Mouse (Mus musculus) midbrain, embryonic 10.5 days (tissue): ENCODE measurements around the gene 4930522H14Rik. TPM values are rescaled to one million over a fixed set of nuclear protein-coding genes. Genes with fewer than 3 reads are reported as not detected.

ENCODE experiments used
- DNase-seq: peaks from one replicate; pipeline ENCODE4 v3.0.0-alpha.2; 2017; ENCODE audit warnings: low spot score
- H3K27ac ChIP-seq: fragments of 300-500 bp; sonication (generic); replicated peaks from 2 replicates; pipeline ENCODE4 v1.5.1; 2016; ENCODE audit warnings: mild to moderate bottlenecking
- H3K27me3 ChIP-seq: fragments of 300-500 bp; sonication (generic); 2 replicates; pipeline ENCODE4 v1.6.1; 2016; ENCODE audit warnings: low read depth, mild to moderate bottlenecking; ENCODE audit not compliant: poor library complexity, severe bottlenecking
- H3K36me3 ChIP-seq: fragments of 300-500 bp; sonication (generic); 2 replicates; pipeline ENCODE4 v1.6.1; 2016; ENCODE audit warnings: mild to moderate bottlenecking, moderate library complexity
- H3K4me1 ChIP-seq: fragments of 300-500 bp; sonication (generic); 2 replicates; pipeline ENCODE4 v1.6.1; 2016
- H3K4me3 ChIP-seq: fragments of 300-500 bp; sonication (generic); 2 replicates; pipeline ENCODE4 v1.5.1; 2016; ENCODE audit warnings: mild to moderate bottlenecking, moderate library complexity
- H3K9me3 ChIP-seq: fragments of 300-500 bp; sonication (generic); replicated peaks from 2 replicates; pipeline ENCODE4 v1.6.1; 2016; ENCODE audit warnings: mild to moderate bottlenecking
- WGBS: fragments of 180-500 bp; shearing (Covaris S2); methylation state at CpG from one replicate; pipeline ENCODE4 v1.1.7; 2016; 5-methylcytosine and 5-hydroxymethylcytosine counted together
- polyA plus RNA-seq: library from polyadenylated mRNA; unstranded; fragments of >200 nt; fragmentation: Nextera tagmentation; extraction: Ambion mirVana; gene quantifications from 2 replicates; pipeline ENCODE4 v1.2.1, GENCODE M21; 2016

Gene 4930522H14Rik
- polyA plus RNA-seq, 1 experiment from 2014 or later: not detected

DNA sequence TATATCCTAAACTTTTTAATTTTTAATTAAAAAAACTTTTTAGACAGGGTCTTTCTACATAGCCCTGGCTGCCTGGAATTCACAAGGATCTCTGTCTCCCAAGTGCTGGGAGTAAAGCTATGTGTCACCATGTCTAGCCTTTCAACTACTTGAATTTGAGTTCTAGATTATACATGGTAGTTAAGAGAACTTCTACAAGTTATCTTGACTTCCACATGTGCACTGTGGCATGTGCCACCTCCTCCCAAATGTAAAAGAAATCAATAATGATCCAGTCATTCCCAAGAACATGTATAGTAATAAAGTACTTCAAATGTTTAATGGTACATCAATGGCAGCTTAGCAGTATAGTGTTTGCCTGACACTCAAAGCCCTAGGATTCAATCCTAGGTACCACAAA, 63.4 kb downstream of the 4930522H14Rik start:
- Histone ChIP-seq H3K9me3 (no peaks in the 10 kb centered on the region), H3K4me3 (no peak overlapping the region), H3K4me1 (no peaks in the 10 kb centered on the region; the same call in 1 of the 2 replicates), H3K27me3 (no peaks in the 10 kb centered on the region), H3K36me3 (peaks cover 10% of the 10 kb centered on the region), H3K27ac (no peak overlapping the region)
- no peak for DNase-seq

DNA sequence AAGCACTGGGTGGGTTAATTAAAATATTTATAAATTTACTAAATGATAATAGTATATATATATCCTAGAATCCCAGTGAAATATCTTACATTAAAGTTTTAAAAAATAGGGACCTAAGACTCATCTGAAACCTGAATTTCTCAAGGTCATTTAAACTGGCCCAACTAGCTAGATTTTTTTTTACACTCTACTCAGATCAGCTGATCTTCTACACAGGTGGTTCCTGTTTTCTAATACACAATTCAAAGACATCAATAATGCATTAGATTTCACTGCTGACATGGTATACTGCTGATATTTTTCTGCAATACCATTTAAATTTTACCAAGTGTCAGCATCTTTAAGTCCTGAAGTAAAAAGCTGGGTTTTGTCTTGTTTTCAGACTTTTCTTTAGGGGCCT, 67.2 kb downstream of the 4930522H14Rik start:
- no peaks in the 10 kb centered on the region for H3K36me3 ChIP-seq
- H3K9me3 ChIP-seq: no peaks in the 10 kb centered on the region
- H3K4me1 ChIP-seq: no peaks in the 10 kb centered on the region
- DNase-seq: no peak
- no peak overlapping the region for H3K27ac ChIP-seq
- H3K27me3 ChIP-seq: no peaks in the 10 kb centered on the region
- no peak overlapping the region for H3K4me3 ChIP-seq

- H3K36me3 ChIP-seq: peaks cover 3% of the 10 kb centered on the region; the same call in 1 of the 2 replicates
- no peaks in the 10 kb centered on the region for H3K9me3 ChIP-seq
- DNase-seq: no peak
- WGBS: 77% methylated on average over 3 of the region's 3 CpGs
- no peaks in the 10 kb centered on the region for H3K4me1 ChIP-seq
- no peaks in the 10 kb centered on the region for H3K27me3 ChIP-seq
- no peak overlapping the region for H3K27ac ChIP-seq
- no peak overlapping the region for H3K4me3 ChIP-seq
Observed at GRCm38 (mm10) chr4:109460421-109461179, 70.5 kb downstream of the 4930522H14Rik start.

- WGBS: 96% methylated on average over 6 of the region's 6 CpGs
- H3K27me3 ChIP-seq: no peaks in the 10 kb centered on the region
- no peak overlapping the region for H3K4me3 ChIP-seq
- no peaks in the 10 kb centered on the region for H3K4me1 ChIP-seq
- no peaks in the 10 kb centered on the region for H3K9me3 ChIP-seq
- peaks cover 28% of the 10 kb centered on the region for H3K36me3 ChIP-seq
- DNase-seq: no peak
- H3K27ac ChIP-seq: no peak overlapping the region
Observed at GRCm38 (mm10) chr4:109456821-109457220, 74.3 kb downstream of the 4930522H14Rik start.

Other genes with a start within 250 kb of the 4930522H14Rik start
- gene Ttc39a, start 124.7 kb downstream of the 4930522H14Rik start, polyA plus RNA-seq: 2.4 and 2.9 TPM in 2 replicates
- 24.5 and 30.9 TPM in 2 replicates for gene Rnf11, start 46.6 kb downstream of the 4930522H14Rik start, polyA plus RNA-seq
- gene Cdkn2c, start 135.9 kb upstream of the 4930522H14Rik start, polyA plus RNA-seq: 4.0 and 4.1 TPM in 2 replicates
- gene Faf1, start 145.3 kb upstream of the 4930522H14Rik start, polyA plus RNA-seq: 28.7 and 30.5 TPM in 2 replicates